Mouse (Mus musculus): ENCODE data around the gene Atg2a.

Atg2a gene

DNA sequence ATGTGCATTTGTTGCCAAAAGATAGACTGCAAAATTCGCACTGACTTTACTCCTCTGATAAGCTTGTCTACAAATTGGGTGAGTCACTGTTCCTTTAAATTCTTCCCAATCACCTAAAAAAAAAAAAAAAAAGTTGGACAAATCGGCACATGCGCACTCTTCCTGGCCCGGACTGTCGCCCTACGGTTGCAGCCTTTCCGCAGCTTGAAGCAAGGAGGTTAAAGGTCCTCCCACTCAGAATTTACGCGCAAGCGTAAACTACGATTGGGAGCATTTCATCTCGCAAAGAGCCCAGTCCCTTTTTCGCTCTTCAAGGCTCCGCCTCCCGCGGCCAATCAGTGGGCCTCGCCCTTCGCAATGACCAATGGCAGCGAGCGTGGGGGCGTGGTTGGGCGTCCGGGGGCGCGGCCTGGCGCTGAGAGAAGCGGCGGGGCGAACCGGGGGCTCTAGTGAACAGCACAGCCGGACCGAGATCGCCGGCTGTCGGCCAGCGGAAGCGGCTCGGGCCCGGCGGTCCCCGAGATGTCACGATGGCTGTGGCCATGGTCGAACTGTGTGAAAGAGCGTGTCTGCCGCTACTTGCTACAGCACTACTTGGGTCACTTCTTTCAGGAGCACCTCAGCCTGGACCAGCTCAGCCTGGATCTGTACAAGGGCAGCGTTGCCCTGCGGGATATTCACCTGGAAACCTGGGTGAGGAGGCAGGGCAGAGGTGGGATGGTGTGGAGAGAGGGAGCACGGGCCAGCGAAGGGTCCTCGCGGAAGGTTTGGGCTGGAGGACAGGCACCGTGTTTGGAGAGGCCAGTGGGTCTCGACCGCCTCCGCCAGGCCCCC, at the start of gene Atg2a:
Gene Atg2a, plus strand, starts transcription at position 395 of the 834 bp plus-strand sequence.
- DNase-seq, result peak; percentile 100

DNA sequence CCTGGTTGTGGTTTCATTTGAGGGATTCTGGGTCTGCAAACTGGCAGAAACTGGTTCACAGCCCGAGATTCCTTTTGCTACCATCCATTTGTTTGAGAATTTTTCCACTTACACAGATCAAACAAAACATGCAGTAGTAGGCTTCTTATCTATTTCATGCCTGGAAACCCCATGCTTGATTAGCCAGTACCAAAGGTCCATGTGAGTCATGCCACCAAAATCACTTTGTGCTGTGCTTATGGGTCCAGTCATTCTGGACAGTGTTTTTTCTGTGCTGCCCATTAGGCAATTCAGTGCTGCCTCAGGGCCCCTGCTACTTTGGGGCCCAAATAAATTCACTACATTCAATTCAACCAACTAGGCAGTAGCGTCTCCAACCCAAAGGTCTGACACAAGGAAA, 37.2 kb upstream of the Atg2a start:
- DNase-seq, result no peak

DNA sequence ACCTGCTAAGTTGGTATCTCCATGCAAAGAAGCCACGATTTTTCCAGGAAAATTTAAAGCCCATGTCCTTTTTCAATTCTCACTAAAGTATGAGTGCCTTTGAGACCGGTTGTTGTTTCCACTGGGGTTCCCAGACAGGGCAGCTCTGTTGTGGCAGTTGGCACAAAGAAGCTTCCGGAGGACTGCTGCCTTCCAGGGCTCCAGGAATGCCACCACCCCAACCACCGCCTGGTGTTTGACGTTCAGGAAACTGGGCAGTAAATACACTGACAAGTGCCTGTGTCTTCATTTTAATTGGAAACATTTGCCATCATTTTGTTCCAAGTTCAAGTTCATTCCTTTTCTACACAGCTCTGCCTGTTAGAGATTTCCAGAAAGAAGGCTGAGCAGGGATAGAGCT, 34.8 kb upstream of the Atg2a start:
- DNase-seq, result no peak

- DNase-seq, result no peak
Observed at GRCm38 (mm10) chr19:6216046-6216705, 25.3 kb upstream of the Atg2a start.

DNA sequence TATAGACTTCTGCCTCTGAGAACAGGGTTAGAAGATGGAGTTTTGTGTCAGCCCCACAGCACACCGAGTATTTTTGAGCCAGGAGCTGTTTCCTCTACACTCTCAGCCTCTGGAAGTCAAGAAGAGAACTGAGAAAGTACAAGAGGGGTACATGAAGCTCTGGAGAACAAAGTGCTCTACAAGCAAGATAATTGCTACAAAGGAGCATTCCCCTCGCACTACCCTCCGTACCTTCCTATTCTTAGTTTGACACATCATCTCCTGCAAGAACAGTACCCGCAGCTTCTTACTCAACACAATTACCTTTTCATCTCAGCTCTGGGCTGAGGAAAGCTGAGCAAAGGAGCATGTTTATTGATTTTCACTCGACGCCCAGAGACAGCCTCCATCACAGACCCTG, 22.9 kb upstream of the Atg2a start:
- DNase-seq, result no peak

DNA sequence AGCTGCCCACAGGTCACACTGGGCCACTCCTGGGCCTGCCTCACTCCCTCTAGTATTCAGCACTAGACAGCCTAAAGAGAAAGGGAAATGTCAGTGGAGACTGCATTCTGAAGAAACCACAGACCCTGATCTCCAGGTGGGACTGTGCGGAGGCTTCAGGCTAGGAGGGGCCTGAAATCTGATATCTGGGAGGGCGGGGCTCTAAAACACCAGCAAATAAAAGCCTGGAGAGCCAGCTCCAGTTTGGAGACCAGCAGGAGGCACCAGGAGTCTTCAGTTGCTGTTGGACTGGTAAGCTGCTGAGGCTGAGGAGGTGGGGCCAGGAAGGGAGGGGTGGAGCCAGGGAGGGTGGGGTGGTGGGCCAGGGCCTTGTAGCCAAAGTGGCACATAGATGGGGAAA, 15.3 kb upstream of the Atg2a start, which contains the start of gene Gpha2:
Gene Gpha2, plus strand, starts transcription at position 246 of the 400 bp plus-strand sequence.
- DNase-seq, result no peak

- no peak for DNase-seq
Observed at GRCm38 (mm10) chr19:6226763-6227162, 14.7 kb upstream of the Atg2a start.

DNA sequence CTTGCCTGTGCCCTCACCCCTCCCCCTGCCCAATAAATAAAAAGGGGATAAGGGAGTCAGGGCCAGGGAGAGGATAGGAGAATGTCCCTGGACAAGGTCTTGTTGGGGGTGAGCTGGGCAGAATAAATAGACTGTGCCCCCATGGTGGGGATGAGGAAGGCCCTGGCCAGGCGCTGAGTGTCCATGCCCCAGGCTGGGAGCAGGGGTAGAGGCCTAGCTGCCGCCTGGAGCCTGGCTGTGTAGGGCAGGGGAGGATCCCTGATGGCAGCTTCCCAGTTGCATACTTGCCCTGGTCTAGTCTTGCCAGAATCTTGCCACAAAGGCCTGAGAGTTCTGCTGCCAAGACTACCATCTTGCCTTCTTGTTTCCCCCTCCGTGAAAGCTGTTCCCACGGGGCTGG, 13.6 kb upstream of the Atg2a start:
- no peak for DNase-seq

DNA sequence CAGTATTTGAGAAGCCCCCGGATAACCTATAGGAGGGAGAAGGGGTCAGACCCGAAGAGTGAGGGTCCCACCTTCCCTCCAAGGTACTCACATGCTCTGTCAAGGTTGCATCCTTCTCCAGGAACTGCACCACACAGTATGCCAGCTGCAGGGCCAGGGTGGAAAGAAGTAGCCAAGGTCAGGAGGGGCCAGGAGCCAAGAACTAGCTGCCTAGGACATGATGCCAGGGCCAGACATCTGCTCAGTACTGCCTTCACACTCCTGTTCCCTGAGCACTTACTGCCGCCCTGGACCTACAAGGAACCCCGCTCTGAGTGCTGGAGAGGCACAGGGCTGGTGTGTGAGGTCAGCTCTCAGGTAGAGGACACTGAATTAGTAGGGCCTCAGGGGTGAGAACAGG, 11.1 kb upstream of the Atg2a start:
- no peak for DNase-seq

GRCm38 (mm10) chr19:6231036-6231435, 10.4 kb upstream of the Atg2a start:
- no peak for DNase-seq

GRCm38 (mm10) chr19:6233647-6234046, 7.8 kb upstream of the Atg2a start:
- DNase-seq, result no peak

- peak; percentile 44 for DNase-seq
Observed at GRCm38 (mm10) chr19:6234337-6235083, 7.0 kb upstream of the Atg2a start.

GRCm38 (mm10) chr19:6235084-6236052, 6.1 kb upstream of the Atg2a start, which contains the start of gene Ppp2r5b:
Ppp2r5b (minus strand) TSS chr19:6235872.
- DNase-seq, result peak; percentile 97

GRCm38 (mm10) chr19:6236053-6236441, 5.4 kb upstream of the Atg2a start:
- peak; percentile 90 for DNase-seq

DNA sequence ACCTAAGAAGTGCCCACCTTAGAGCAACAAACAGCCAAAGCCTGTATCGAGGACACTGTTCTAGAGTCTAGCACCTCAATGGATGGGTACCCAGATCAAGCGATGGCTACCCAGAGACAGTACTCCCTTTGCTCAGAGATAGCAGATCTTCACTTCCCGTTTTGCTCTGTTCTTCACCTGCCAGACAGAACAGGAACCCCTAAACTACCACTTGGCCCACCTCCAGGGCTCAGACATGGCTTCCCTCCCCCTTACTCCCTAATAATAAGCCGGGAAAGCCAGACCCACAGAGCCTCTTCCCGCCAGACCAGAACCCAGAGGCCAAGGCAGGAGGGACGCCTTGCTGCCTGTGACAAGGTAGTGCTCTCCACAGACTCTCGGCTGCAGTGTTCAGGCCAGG, 4.6 kb upstream of the Atg2a start:
- DNase-seq, result no peak

DNA sequence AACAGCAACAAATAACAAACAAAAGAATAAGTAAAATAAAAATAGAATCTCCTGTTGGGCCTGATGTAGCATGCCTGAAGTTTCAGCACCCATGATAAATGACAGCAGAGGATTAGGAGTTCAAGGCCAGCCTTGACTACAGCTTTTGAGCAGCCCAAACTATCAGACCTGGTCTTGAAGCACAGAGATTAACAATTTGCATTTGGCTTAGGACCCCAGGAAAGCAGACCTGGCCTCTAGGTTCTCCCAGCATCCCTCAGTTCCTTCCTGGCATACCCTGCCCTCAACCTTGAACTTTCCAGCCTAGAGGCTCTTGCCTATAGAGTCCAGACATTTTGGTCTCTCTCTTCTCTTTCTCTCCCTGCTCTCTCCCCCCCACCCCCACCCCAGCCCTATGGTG, 2.7 kb upstream of the Atg2a start:
- no peak for DNase-seq

GRCm38 (mm10) chr19:6240136-6240535, 1.3 kb upstream of the Atg2a start:
- DNase-seq, result peak; percentile 81

- no peak for DNase-seq
Observed at GRCm38 (mm10) chr19:6240725-6241124, 743 bp upstream of the Atg2a start.

GRCm38 (mm10) chr19:6242281-6242680, 813 bp downstream of the Atg2a start:
- peak; percentile 73 for DNase-seq

- DNase-seq, result no peak
Observed at GRCm38 (mm10) chr19:6243226-6243625, 1.8 kb downstream of the Atg2a start.

DNA sequence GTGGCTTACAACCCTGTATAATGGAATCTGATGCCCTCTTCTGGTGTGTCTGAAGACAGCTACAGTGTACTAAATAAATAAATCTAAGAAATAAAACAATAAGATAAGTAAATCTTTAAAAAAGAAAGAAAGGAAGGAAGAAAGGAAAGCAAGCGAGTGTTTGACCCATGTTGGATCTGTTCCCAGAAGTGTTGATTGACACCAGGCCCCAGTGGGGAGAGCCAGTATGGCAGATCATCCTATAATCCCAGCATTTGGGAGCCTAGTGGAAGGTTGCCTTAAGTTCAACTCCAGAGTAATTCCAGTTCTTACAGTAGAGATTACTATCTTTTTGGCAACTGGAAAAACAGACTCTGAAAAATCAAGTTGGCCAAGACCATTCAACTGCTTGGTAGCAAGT, 4.3 kb downstream of the Atg2a start:
- no peak for DNase-seq
